Mouse (Mus musculus): ENCODE measurements at regions not wholly inside any gene's neighbourhood (a gene's known extent, or its start where the extent isn't known, plus 50 kb on each side); places are given as distances from the start of the nearest gene placed in this dataset.

GRCm38 (mm10) chr17:83963561-83963960, 115.8 kb upstream of the Haao start:
- TF ChIP-seq POLR2A (IDR thresholded peaks at IDR 0.05; ENCODE audit: low read depth, low read length) = no peak
- no peak for TF ChIP-seq CTCF (conservative IDR thresholded peaks at IDR 0.05; ENCODE audit: insufficient read depth, insufficient read length, low read depth, low read length)
